Mouse (Mus musculus) heart, postnatal 0 days (tissue): ENCODE results near the gene Npas1. TPM values are rescaled to one million over a fixed set of nuclear protein-coding genes. Genes with fewer than 3 reads are reported as not detected.

Experiments used
- ATAC-seq: fragments of 200-750 bp; cut with Nextera tagmentation; 2 replicates; pipeline ENCODE4 v1.8.0; 2017; ENCODE audit warnings: low read depth, moderate number of reproducible peaks, moderate library complexity; ENCODE audit not compliant: insufficient read depth
- DNase-seq: peaks from one replicate; pipeline ENCODE4 v3.0.0-alpha.2; 2016; ENCODE audit warnings: low spot score
- H3K27ac ChIP-seq: fragments of 300-500 bp; sonication (generic); 2 replicates; pipeline ENCODE4 v1.5.1; 2014; ENCODE audit warnings: low read depth, mild to moderate bottlenecking
- H3K27me3 ChIP-seq: fragments of 300-500 bp; sonication (generic); 2 replicates; pipeline ENCODE4 v1.6.1; 2014; ENCODE audit warnings: low read length, mixed read lengths; ENCODE audit not compliant: control insufficient read depth, insufficient read depth
- H3K36me3 ChIP-seq: fragments of 300-500 bp; sonication (generic); replicated peaks from 2 replicates; pipeline ENCODE4 v1.6.1; 2014; ENCODE audit warnings: low read length, mixed read lengths; ENCODE audit not compliant: control insufficient read depth, insufficient read depth
- H3K4me1 ChIP-seq: fragments of 300-500 bp; sonication (generic); 2 replicates; pipeline ENCODE4 v1.6.1; 2014; ENCODE audit warnings: antibody characterized with exemption; ENCODE audit not compliant: control insufficient read depth, insufficient read depth
- H3K4me2 ChIP-seq: fragments of 300-500 bp; sonication (generic); 2 replicates; pipeline ENCODE4 v1.6.1; 2014; ENCODE audit warnings: low read depth, mild to moderate bottlenecking, low read length, moderate library complexity
- H3K4me3 ChIP-seq: fragments of 300-500 bp; sonication (generic); 2 replicates; pipeline ENCODE4 v1.5.1; 2014; ENCODE audit warnings: low read depth, low read length
- H3K9ac ChIP-seq: fragments of 300-500 bp; sonication (generic); replicated peaks from 2 replicates; pipeline ENCODE4 v1.6.1; 2014; ENCODE audit warnings: low read depth, low read length, mixed read lengths
- H3K9me3 ChIP-seq: fragments of 300-500 bp; sonication (generic); replicated peaks from 2 replicates; pipeline ENCODE4 v1.6.1; 2016; ENCODE audit warnings: low read length; ENCODE audit not compliant: control insufficient read depth
- CTCF ChIP-seq: IDR thresholded peaks from 2 replicates; pipeline ENCODE4 v1.5.1; 2016; ENCODE audit warnings: antibody characterized with exemption, control low read depth, low read depth
- EP300 ChIP-seq: IDR thresholded peaks from 2 replicates; pipeline ENCODE4 v1.6.1; 2016; ENCODE audit warnings: antibody characterized with exemption, low read depth
- WGBS: fragments of 180-500 bp; shearing (Covaris S2); extraction: QIAGEN DNeasy Blood & Tissue Kit; methylation state at CpG from one replicate; pipeline ENCODE4 v1.1.7; 2014; 5-methylcytosine and 5-hydroxymethylcytosine counted together
- polyA plus RNA-seq: library from polyadenylated mRNA; unstranded; fragments of >200 nt; fragmentation: Nextera tagmentation; extraction: Ambion mirVana; gene quantifications from 2 replicates; pipeline ENCODE4 v1.2.1, GENCODE M21; 2015
- total RNA-seq: library from RNA; depleted of rRNA; stranded (reverse); fragments of >200 nt; gene quantifications from 2 replicates; pipeline ENCODE4 v1.2.3, GENCODE M21; 2014; ENCODE audit warnings: low replicate concordance

Gene Npas1
- total and polyA plus RNA-seq, 2 experiments from 2014 or later: 0.18 TPM; not detected in 1

DNA sequence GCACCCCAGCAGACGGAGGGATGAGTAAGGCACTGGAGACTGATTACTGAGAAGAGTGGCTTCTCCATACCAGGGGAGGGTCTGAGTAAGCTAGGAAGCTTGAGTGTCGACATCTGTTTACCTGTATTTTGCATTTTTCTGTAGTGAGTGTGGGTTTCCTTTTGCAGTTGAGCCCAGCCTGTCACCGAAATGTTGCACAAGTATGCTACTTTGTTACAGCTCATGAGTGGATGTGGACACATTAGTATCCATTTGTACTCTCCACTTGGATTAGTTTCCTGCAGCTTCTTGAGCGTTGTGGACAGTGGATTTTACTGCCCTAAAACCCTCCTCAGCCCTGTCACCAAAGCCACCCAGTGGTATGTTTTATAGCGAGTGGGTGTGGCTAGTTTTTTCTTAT lies 58.8 kb downstream of the Npas1 start:
- no peak for TF ChIP-seq CTCF
- TF ChIP-seq EP300: no peak
- Histone ChIP-seq H3K4me2 (no peak overlapping the region), H3K4me3 (no peak overlapping the region), H3K36me3 (peaks cover 49% of the 10 kb centered on the region), H3K27me3 (no peaks in the 10 kb centered on the region), H3K27ac (no peak overlapping the region; the same call in 1 of the 2 replicates), H3K9me3 (no peaks in the 10 kb centered on the region), H3K4me1 (peaks cover 15% of the 10 kb centered on the region), H3K9ac (no peak overlapping the region)
- 92% methylated on average over 5 of the region's 5 CpGs for WGBS
- ATAC-seq: no peak
- DNase-seq: no peak

DNA sequence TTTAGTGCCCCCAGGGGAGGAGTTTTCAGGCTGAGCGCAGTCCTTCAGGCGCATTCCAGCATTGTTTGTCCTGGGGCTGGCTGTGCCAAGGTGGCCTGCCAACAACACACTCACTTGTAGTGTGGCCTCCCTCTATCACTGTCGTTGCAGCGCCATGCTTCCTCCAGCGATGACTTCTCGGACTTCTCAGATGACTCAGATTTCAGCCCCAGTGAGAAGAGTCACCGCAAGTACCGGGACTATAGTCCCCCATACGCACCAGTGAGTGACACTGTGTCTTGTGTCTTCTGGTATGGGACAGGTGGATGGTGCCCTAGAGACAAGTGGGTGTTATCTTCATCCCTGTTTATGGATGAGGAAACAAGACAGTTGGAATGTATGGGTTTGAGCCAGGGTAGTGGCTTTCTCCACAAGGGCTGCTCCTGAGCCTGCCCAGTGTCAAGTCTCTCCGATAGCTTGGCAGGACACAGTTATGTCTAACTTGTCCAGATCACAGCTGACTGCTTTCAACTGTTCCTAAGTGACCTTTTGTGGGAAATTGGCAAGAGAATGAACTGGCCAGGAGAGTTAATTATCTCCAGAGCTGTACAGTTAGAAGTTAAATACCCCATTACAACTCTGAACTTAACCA lies 60.3 kb downstream of the Npas1 start:
- peak overlapping the region; percentile 35 for H3K4me2 ChIP-seq
- no peaks in the 10 kb centered on the region for H3K27me3 ChIP-seq
- peak; percentile 86 for DNase-seq
- no peak overlapping the region for H3K4me3 ChIP-seq
- peak; percentile 93 for ATAC-seq
- H3K9ac ChIP-seq: no peak overlapping the region
- H3K36me3 ChIP-seq: peaks cover 36% of the 10 kb centered on the region
- whole genome bisulfite sequencing: 28% methylated on average over 10 of the region's 10 CpGs
- TF ChIP-seq CTCF (peak; percentile 3), EP300 (no peak)
- peak overlapping the region; percentile 91 for H3K27ac ChIP-seq
- H3K4me1 ChIP-seq: peaks cover 15% of the 10 kb centered on the region
- H3K9me3 ChIP-seq: no peaks in the 10 kb centered on the region

DNA sequence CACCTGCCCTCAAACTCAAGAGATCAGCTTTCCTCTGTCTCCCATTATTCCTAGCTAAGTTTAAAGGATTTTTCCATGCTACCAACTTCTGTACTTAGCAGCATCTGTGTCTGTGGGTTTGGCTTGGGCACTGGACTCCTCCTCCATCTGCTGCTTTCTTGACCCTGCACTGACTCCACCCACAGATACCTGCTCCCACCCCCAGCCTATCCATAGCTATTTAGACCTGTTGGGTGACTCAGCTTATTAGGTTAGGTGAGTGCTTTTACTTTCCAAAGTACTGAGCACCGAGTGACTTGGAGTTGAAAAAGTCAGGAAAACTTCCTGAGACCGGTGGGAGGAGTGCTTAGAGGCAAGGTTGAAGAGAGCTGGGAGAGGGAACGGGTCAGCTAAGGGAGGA lies 62.1 kb downstream of the Npas1 start:
- TF ChIP-seq CTCF: no peak
- no peak for TF ChIP-seq EP300
- no peak overlapping the region for H3K4me2 ChIP-seq
- 83% methylated on average over 3 of the region's 3 CpGs for WGBS
- DNase-seq: no peak
- no peak for ATAC-seq
- H3K36me3 ChIP-seq: peaks cover 18% of the 10 kb centered on the region
- no peaks in the 10 kb centered on the region for H3K27me3 ChIP-seq
- no peak overlapping the region for H3K4me3 ChIP-seq
- peak overlapping the region; percentile 91; the same call in 1 of the 2 replicates for H3K27ac ChIP-seq
- H3K9ac ChIP-seq: no peak overlapping the region
- peaks cover 15% of the 10 kb centered on the region for H3K4me1 ChIP-seq
- no peaks in the 10 kb centered on the region for H3K9me3 ChIP-seq

DNA sequence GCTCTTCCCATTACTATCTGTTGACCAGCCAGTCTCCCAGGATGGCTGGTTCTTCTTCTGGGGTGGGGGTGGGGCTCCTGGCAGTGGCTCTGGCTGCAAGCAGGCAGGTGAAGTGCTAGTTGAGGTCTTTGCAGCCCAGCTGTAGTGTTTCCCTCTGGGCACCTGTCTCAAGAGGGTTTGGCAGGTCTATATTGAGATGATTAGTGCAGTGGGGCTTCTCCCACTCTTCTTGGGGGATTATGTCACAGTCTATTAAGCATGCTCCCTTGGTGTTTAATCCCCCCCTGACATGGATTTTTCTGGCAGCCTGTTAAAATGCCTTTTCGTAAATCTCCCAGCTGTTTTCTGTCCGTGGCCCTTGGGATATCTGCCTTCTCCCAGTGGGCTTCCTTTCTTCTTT lies 64.6 kb downstream of the Npas1 start:
- Histone ChIP-seq H3K36me3 (no peaks in the 10 kb centered on the region), H3K9me3 (no peaks in the 10 kb centered on the region), H3K9ac (no peak overlapping the region), H3K27me3 (no peaks in the 10 kb centered on the region), H3K4me3 (no peak overlapping the region), H3K4me1 (peaks cover 11% of the 10 kb centered on the region), H3K4me2 (no peak overlapping the region), H3K27ac (no peak overlapping the region)
- 83% methylated on average over 2 of the region's 2 CpGs for WGBS
- TF ChIP-seq CTCF (no peak), EP300 (no peak)
- ATAC-seq: no peak
- no peak for DNase-seq

DNA sequence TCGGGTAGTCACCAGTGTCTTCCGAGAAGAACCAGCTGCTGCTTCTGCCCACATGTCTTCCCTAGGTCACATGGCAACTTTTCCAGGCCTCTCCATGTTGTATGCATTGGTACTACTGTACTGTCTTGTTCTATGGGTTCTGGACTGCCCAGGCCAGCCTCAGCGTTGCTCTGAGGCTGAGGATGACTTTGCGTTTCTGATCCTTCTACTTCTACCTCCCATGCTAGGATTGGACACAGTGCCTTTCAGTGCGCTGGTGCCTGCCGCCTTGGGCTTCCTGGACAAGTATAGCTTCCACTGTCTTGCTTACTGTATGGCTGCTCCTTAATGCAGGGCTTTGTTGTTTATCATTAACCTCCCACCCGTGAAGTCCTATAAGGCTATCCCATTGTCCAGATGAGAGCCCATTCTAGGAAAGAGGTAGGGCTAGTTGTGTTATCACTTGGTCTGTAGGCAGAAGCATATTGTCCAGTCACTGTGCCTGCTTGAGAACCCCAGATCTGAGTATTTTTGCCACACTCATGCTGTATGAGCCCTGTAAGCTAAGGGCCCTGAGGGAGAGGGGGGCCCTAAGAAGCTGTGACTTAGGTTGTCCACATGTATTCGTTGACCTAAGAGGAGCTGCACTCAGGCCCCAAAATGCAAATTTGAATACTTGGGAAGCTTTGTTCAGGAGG lies 65.2 kb downstream of the Npas1 start:
- Histone ChIP-seq H3K4me3 (no peak overlapping the region), H3K27me3 (no peaks in the 10 kb centered on the region), H3K9me3 (no peaks in the 10 kb centered on the region), H3K4me2 (no peak overlapping the region), H3K27ac (no peak overlapping the region), H3K4me1 (peaks cover 9% of the 10 kb centered on the region), H3K36me3 (no peaks in the 10 kb centered on the region), H3K9ac (no peak overlapping the region)
- 73% methylated on average over 8 of the region's 8 CpGs for WGBS
- no peak for DNase-seq
- TF ChIP-seq CTCF (no peak), EP300 (no peak)
- no peak for ATAC-seq
